Mouse (Mus musculus) E14TG2a.4 (cell line): ENCODE data around the gene Ndufb7.

Experiments
- CTCF ChIP-seq: conservative IDR thresholded peaks from 2 replicates; pipeline ENCODE4 v1.5.1; 2014; ENCODE audit warnings: low read length
- NANOG ChIP-seq: IDR thresholded peaks from 2 replicates; pipeline ENCODE4 v1.6.1; 2014; ENCODE audit warnings: borderline replicate concordance, low read length, mixed read lengths
- POU5F1 ChIP-seq: IDR thresholded peaks from 2 replicates; pipeline ENCODE4 v1.6.1; 2014; ENCODE audit warnings: low read length, borderline replicate concordance

DNA sequence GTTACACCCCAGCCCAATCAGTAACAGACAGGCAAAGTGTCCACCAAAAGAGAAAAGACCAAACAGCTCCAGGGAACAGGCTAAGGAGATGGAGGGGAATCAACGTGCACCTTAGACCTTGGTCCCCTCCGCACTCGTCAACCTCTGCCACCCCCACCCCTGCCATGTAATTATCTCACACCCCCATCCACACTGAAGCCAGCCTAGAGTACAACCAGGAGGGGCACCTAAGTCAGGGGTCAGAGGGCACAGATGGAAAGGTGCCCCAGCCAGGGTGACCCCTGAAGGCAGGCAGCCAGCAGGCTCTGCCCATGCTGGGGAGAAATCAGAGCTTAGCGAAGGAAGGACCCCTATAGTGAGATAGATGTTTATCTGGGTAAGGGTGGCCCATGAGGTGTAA, 10.4 kb downstream of the Ndufb7 start:
- TF ChIP-seq CTCF, result no peak
- no peak for TF ChIP-seq NANOG
- no peak for TF ChIP-seq POU5F1
